Mouse (Mus musculus): ENCODE measurements around the gene Ell2.

DNA sequence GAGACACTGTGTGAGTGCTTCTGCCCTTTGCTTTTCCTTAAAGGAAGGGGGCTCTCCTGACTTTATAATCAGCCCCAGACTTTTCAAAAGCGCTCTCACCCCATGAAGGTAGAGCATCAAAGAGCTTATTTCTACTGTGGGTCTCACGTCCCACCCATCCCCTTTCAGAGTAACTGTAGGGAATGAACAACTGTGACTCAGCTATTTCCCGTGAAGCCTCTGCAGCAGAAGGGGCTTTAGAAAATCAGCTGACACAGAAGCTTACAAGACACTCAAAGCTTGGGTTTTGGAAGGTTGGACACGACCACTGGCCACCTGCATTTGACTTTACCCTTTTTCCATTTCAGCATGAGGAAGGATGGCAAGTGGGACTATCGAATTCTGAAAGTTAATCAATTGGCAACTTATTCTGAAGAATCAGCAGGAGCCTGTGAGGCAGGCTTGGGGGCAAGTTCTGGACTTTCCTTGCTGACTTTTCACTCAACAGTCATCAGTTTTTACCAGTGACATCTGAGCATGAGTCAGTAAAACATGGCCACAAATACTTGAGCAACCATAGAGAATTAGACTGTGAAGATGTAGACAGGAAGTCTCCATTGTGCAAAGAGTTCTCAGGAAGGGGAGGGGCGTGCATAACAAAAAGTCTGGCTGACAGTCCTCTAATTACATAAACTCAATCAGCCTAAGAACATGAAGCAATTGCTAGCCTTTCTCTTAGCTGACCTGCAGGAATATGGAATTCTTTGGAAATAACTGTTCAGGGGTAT lies 87.5 kb downstream of the Ell2 start:
- TF ChIP-seq POLR2A (IDR thresholded peaks at IDR 0.05; ENCODE audit: low read depth, low read length) (no peak), CTCF (IDR thresholded peaks at IDR 0.05; ENCODE audit: extremely low read depth, insufficient read depth, insufficient read length, insufficient replicate concordance) (no peak)
